Mouse (Mus musculus) CD4-positive, CD25-positive, alpha-beta regulatory T cell, adult 2 months (primary cell): ENCODE results near the gene Ccdc69.

Experiments
- DNase-seq: peaks from one replicate; pipeline ENCODE4 v3.0.0-alpha.2; 2012; ENCODE audit warnings: low read depth, low spot score

The Ccdc69 gene

GRCm38 (mm10) chr11:55036601-55037000 lies 41.3 kb downstream of the Ccdc69 start:
- no peak for DNase-seq

GRCm38 (mm10) chr11:55033040-55033660 lies 44.8 kb downstream of the Ccdc69 start, which contains the start of gene Anxa6:
Anxa6 (minus strand) TSS chr11:55033445.
- peak; percentile 93 for DNase-seq

- DNase-seq, result no peak
Measured at GRCm38 (mm10) chr11:55032286-55032685, 45.6 kb downstream of the Ccdc69 start.

- DNase-seq, result peak; percentile 31
Measured at GRCm38 (mm10) chr11:55031991-55032280, 46.0 kb downstream of the Ccdc69 start.

- peak; percentile 69 for DNase-seq
Measured at GRCm38 (mm10) chr11:55031211-55031990, 46.5 kb downstream of the Ccdc69 start.

GRCm38 (mm10) chr11:55028509-55028908 lies 49.4 kb downstream of the Ccdc69 start:
- no peak for DNase-seq

GRCm38 (mm10) chr11:55027204-55027855 lies 50.6 kb downstream of the Ccdc69 start:
- no peak for DNase-seq

GRCm38 (mm10) chr11:55025896-55026295 lies 52.0 kb downstream of the Ccdc69 start:
- peak; percentile 31 for DNase-seq

GRCm38 (mm10) chr11:55023583-55023982 lies 54.3 kb downstream of the Ccdc69 start:
- DNase-seq, result no peak

GRCm38 (mm10) chr11:55023049-55023564 lies 54.8 kb downstream of the Ccdc69 start:
- peak; percentile 97 for DNase-seq

- no peak for DNase-seq
Measured at GRCm38 (mm10) chr11:55022508-55022907, 55.4 kb downstream of the Ccdc69 start.

GRCm38 (mm10) chr11:55021859-55022258 lies 56.1 kb downstream of the Ccdc69 start:
- DNase-seq, result no peak

- no peak for DNase-seq
Measured at GRCm38 (mm10) chr11:55021458-55021857, 56.5 kb downstream of the Ccdc69 start.

GRCm38 (mm10) chr11:55019711-55020110 lies 58.2 kb downstream of the Ccdc69 start:
- DNase-seq, result no peak

- DNase-seq, result no peak
Measured at GRCm38 (mm10) chr11:55018034-55018433, 59.9 kb downstream of the Ccdc69 start.

- DNase-seq, result no peak
Measured at GRCm38 (mm10) chr11:55017201-55017600, 60.7 kb downstream of the Ccdc69 start.

GRCm38 (mm10) chr11:55016758-55017157 lies 61.2 kb downstream of the Ccdc69 start:
- DNase-seq, result no peak

- no peak for DNase-seq
Measured at GRCm38 (mm10) chr11:55015831-55016241, 62.1 kb downstream of the Ccdc69 start.

- no peak for DNase-seq
Measured at GRCm38 (mm10) chr11:55015264-55015663, 62.7 kb downstream of the Ccdc69 start.

GRCm38 (mm10) chr11:55013802-55014201 lies 64.1 kb downstream of the Ccdc69 start:
- no peak for DNase-seq

- no peak for DNase-seq
Measured at GRCm38 (mm10) chr11:55012551-55013521, 65.1 kb downstream of the Ccdc69 start.
